Mouse (Mus musculus) brain, embryonic 18.5 days (tissue): Measurements from ENCODE around the gene Asic5.

Experiments
- DNase-seq: peaks from one replicate; pipeline ENCODE4 v3.0.0-alpha.2; 2012; ENCODE audit warnings: low read depth, low spot score

Asic5 gene

GRCm38 (mm10) chr3:81981990-81982389 is at the start of gene Asic5:
Asic5 (plus strand) TSS chr3:81982290.
- DNase-seq = no peak

- DNase-seq = no peak
Measured at GRCm38 (mm10) chr3:81933348-81933747, 48.7 kb upstream of the Asic5 start.

- no peak for DNase-seq
Measured at GRCm38 (mm10) chr3:81938924-81939323, 43.2 kb upstream of the Asic5 start.

- DNase-seq = no peak
Measured at GRCm38 (mm10) chr3:81942341-81942740, 39.7 kb upstream of the Asic5 start.

GRCm38 (mm10) chr3:81943097-81943496 is 39.0 kb upstream of the Asic5 start:
- DNase-seq = no peak

GRCm38 (mm10) chr3:81944851-81945393 is 37.2 kb upstream of the Asic5 start:
- no peak for DNase-seq

- DNase-seq = no peak
Measured at GRCm38 (mm10) chr3:81949048-81949447, 33.0 kb upstream of the Asic5 start.

GRCm38 (mm10) chr3:81951785-81952184 is 30.3 kb upstream of the Asic5 start:
- no peak for DNase-seq

- DNase-seq = peak; percentile 39
Measured at GRCm38 (mm10) chr3:81957484-81957883, 24.6 kb upstream of the Asic5 start.

- DNase-seq = no peak
Measured at GRCm38 (mm10) chr3:81961336-81961735, 20.8 kb upstream of the Asic5 start.

- DNase-seq = no peak
Measured at GRCm38 (mm10) chr3:81963768-81964167, 18.3 kb upstream of the Asic5 start.

- no peak for DNase-seq
Measured at GRCm38 (mm10) chr3:81964596-81964995, 17.5 kb upstream of the Asic5 start.

- DNase-seq = no peak
Measured at GRCm38 (mm10) chr3:81975607-81976006, 6.5 kb upstream of the Asic5 start.

GRCm38 (mm10) chr3:81976102-81976501 is 6.0 kb upstream of the Asic5 start, which contains the start of gene Tdo2:
Tdo2 (minus strand) TSS chr3:81976202.
- DNase-seq = no peak

GRCm38 (mm10) chr3:81981576-81981975 is 514 bp upstream of the Asic5 start:
- no peak for DNase-seq

GRCm38 (mm10) chr3:81983120-81983895 is 1.2 kb downstream of the Asic5 start:
- DNase-seq = no peak

- DNase-seq = no peak
Measured at GRCm38 (mm10) chr3:81985100-81985499, 3.0 kb downstream of the Asic5 start.

GRCm38 (mm10) chr3:81986103-81986502 is 4.0 kb downstream of the Asic5 start:
- no peak for DNase-seq

- DNase-seq = no peak
Measured at GRCm38 (mm10) chr3:81987628-81988027, 5.5 kb downstream of the Asic5 start.

GRCm38 (mm10) chr3:81989692-81990141 is 7.6 kb downstream of the Asic5 start:
- no peak for DNase-seq

GRCm38 (mm10) chr3:81990531-81990930 is 8.4 kb downstream of the Asic5 start:
- no peak for DNase-seq

GRCm38 (mm10) chr3:81995371-81995770 is 13.3 kb downstream of the Asic5 start:
- no peak for DNase-seq

- DNase-seq = peak; percentile 18
Measured at GRCm38 (mm10) chr3:81995988-81996387, 13.9 kb downstream of the Asic5 start.
